Mouse (Mus musculus) MEL-GATA-1-ER (cell line): Measurements from ENCODE around the gene Olfr1360.
"Not testable (repeated sequence)": the region's sequence is repeated elsewhere in the genome, so short reads cannot be mapped to it uniquely, and the experiment has no call there.

ENCODE experiments used
- DNase-seq: peaks from one replicate; pipeline ENCODE4 v3.0.0-alpha.2; 2012; ENCODE audit warnings: low read depth; ENCODE audit errors: extremely low read depth

The Olfr1360 gene

GRCm38 (mm10) chr13:21677305-21677704 is at the start of gene Olfr1360:
Gene Olfr1360, minus strand, starts transcription at chr13:21677405.
- DNase-seq = no peak

GRCm38 (mm10) chr13:21722993-21723836 is 46.0 kb upstream of the Olfr1360 start:
- DNase-seq = no peak

- DNase-seq = peak; percentile 56
Measured at GRCm38 (mm10) chr13:21722373-21722925, 45.2 kb upstream of the Olfr1360 start.

- DNase-seq = peak; percentile 97
Measured at GRCm38 (mm10) chr13:21721757-21722372, 44.7 kb upstream of the Olfr1360 start, which contains the start of gene Hist1h2bm. Gene Hist1h2bm, plus strand, starts transcription at chr13:21722044.

GRCm38 (mm10) chr13:21721107-21721756 is 44.0 kb upstream of the Olfr1360 start:
- DNase-seq = not testable (repeated sequence)

- DNase-seq = peak; percentile 67
Measured at GRCm38 (mm10) chr13:21718381-21719080, 41.3 kb upstream of the Olfr1360 start.

- DNase-seq = peak; percentile 96
Measured at GRCm38 (mm10) chr13:21717397-21718357, 40.5 kb upstream of the Olfr1360 start, which contains the start of gene Hist1h3h. Gene Hist1h3h, plus strand, starts transcription at chr13:21717659.

GRCm38 (mm10) chr13:21716540-21717391 is 39.6 kb upstream of the Olfr1360 start:
- peak; percentile 60 for DNase-seq

GRCm38 (mm10) chr13:21715864-21716539 is 38.8 kb upstream of the Olfr1360 start, which contains the start of the genes Hist1h2bl and Hist1h2ai:
Gene Hist1h2bl, minus strand, starts transcription at chr13:21716143.
Gene Hist1h2ai, plus strand, starts transcription at chr13:21716422.
- peak; percentile 97 for DNase-seq

- DNase-seq = peak; percentile 66
Measured at GRCm38 (mm10) chr13:21715131-21715863, 38.1 kb upstream of the Olfr1360 start.

GRCm38 (mm10) chr13:21714725-21715124 is 37.5 kb upstream of the Olfr1360 start:
- DNase-seq = peak; percentile 79

- DNase-seq = no peak
Measured at GRCm38 (mm10) chr13:21711698-21712097, 34.5 kb upstream of the Olfr1360 start.

GRCm38 (mm10) chr13:21710821-21711525 is 33.8 kb upstream of the Olfr1360 start:
- no peak for DNase-seq

- DNase-seq = peak; percentile 67
Measured at GRCm38 (mm10) chr13:21710031-21710711, 33.0 kb upstream of the Olfr1360 start.

GRCm38 (mm10) chr13:21706669-21707068 is 29.5 kb upstream of the Olfr1360 start:
- no peak for DNase-seq

- DNase-seq = no peak
Measured at GRCm38 (mm10) chr13:21697811-21698210, 20.6 kb upstream of the Olfr1360 start, which contains the start of gene Olfr1359. Gene Olfr1359, plus strand, starts transcription at chr13:21698111.
